Mouse (Mus musculus) liver, adult 2 months (tissue): ENCODE results near the gene Cpa5.

Experiments
- CTCF ChIP-seq: fragments of 200-500 bp; IDR thresholded peaks from 2 replicates; pipeline ENCODE4 v1.5.1; 2011; ENCODE audit warnings: low read depth, low read length, control low read depth
- POLR2A ChIP-seq: fragments of 200-500 bp; IDR thresholded peaks from 2 replicates; pipeline ENCODE4 v1.6.1; 2011; ENCODE audit warnings: low read length, control low read depth; ENCODE audit not compliant: insufficient read depth; ENCODE audit errors: extremely low read depth

GRCm38 (mm10) chr6:30664776-30665175 is 54.0 kb downstream of the Cpa5 start:
- TF ChIP-seq POLR2A (no peak), CTCF (no peak)
